Mouse (Mus musculus): ENCODE data around the gene Eomes.

Gene Eomes

GRCm38 (mm10) chr9:118487636-118488035 lies 9.6 kb downstream of the Eomes start:
- DNase-seq (ENCODE audit: low spot score in 2 of 2): no peak

GRCm38 (mm10) chr9:118488138-118488895 lies 10.3 kb downstream of the Eomes start:
- DNase-seq (ENCODE audit: low spot score in 2 of 2): no peak

- no peak for DNase-seq (ENCODE audit: low spot score in 2 of 2)
Measured at GRCm38 (mm10) chr9:118488896-118489578, 11.0 kb downstream of the Eomes start.

- DNase-seq (ENCODE audit: low spot score in 2 of 2): peak; percentile 55 to 75
Measured at GRCm38 (mm10) chr9:118489579-118490019, 11.6 kb downstream of the Eomes start.

- DNase-seq (ENCODE audit: low spot score in 2 of 2): no peak
Measured at GRCm38 (mm10) chr9:118491195-118491594, 13.2 kb downstream of the Eomes start.

- DNase-seq (ENCODE audit: low spot score in 2 of 2): no peak
Measured at GRCm38 (mm10) chr9:118492932-118493698, 15.1 kb downstream of the Eomes start.

- DNase-seq (ENCODE audit: low spot score in 2 of 2): no peak
Measured at GRCm38 (mm10) chr9:118494106-118494505, 16.1 kb downstream of the Eomes start.

GRCm38 (mm10) chr9:118495933-118496332 lies 17.9 kb downstream of the Eomes start:
- DNase-seq (ENCODE audit: low spot score in 2 of 2): no peak

GRCm38 (mm10) chr9:118496952-118497351 lies 18.9 kb downstream of the Eomes start:
- DNase-seq (ENCODE audit: low spot score in 2 of 2): no peak

GRCm38 (mm10) chr9:118498061-118498460 lies 20.0 kb downstream of the Eomes start:
- DNase-seq (ENCODE audit: low spot score in 2 of 2): no peak

GRCm38 (mm10) chr9:118500963-118501362 lies 23.0 kb downstream of the Eomes start:
- no peak for DNase-seq (ENCODE audit: low spot score in 2 of 2)

- DNase-seq (ENCODE audit: low spot score in 2 of 2): no peak
Measured at GRCm38 (mm10) chr9:118504656-118505055, 26.6 kb downstream of the Eomes start.

- peak; percentile 78 to 87 for DNase-seq (ENCODE audit: low spot score in 2 of 2)
Measured at GRCm38 (mm10) chr9:118506020-118506403, 28.0 kb downstream of the Eomes start, which contains the start of gene Golga4. Gene Golga4 (plus strand): TSS chr9:118506267.

- peak in 1 of 2 experiments; percentile 18 for DNase-seq (ENCODE audit: low spot score in 2 of 2)
Measured at GRCm38 (mm10) chr9:118506404-118507231, 28.6 kb downstream of the Eomes start.

GRCm38 (mm10) chr9:118507552-118507951 lies 29.5 kb downstream of the Eomes start:
- no peak for DNase-seq (ENCODE audit: low spot score in 2 of 2)

GRCm38 (mm10) chr9:118508601-118509000 lies 30.6 kb downstream of the Eomes start:
- DNase-seq (ENCODE audit: low spot score in 2 of 2): no peak

- no peak for DNase-seq (ENCODE audit: low spot score in 2 of 2)
Measured at GRCm38 (mm10) chr9:118510941-118511690, 33.1 kb downstream of the Eomes start.

- DNase-seq (ENCODE audit: low spot score in 2 of 2): no peak
Measured at GRCm38 (mm10) chr9:118512681-118513233, 34.7 kb downstream of the Eomes start.

- DNase-seq (ENCODE audit: low spot score in 2 of 2): no peak
Measured at GRCm38 (mm10) chr9:118515476-118515875, 37.5 kb downstream of the Eomes start.

- DNase-seq (ENCODE audit: low spot score in 2 of 2): no peak
Measured at GRCm38 (mm10) chr9:118516162-118516561, 38.1 kb downstream of the Eomes start.

All from thymus, postnatal 10 days (tissue).